Mouse (Mus musculus): ENCODE measurements around the gene Gnpda2. TPM values are rescaled to one million over a fixed set of nuclear protein-coding genes. Genes with fewer than 3 reads are reported as not detected.
A peak's percentile ranks its signal among the peaks of the same experiment; 100 is the strongest.

Gnpda2 gene
- total and polyA plus RNA-seq, 2 experiments from 2014 or later = 18.9 to 46.4 TPM

- Histone ChIP-seq H3K4me2 (ENCODE audit: low read depth, low read length) (peak overlapping the region; percentile 66), H3K9me3 (replicated peaks; ENCODE audit: control insufficient read depth, low read length) (no peaks in the 10 kb centered on the region), H3K36me3 (replicated peaks; ENCODE audit: control insufficient read depth, insufficient read depth, low read length) (peaks cover 27% of the 10 kb centered on the region), H3K27me3 (ENCODE audit: control insufficient read depth, insufficient read depth, low read length) (no peaks in the 10 kb centered on the region), H3K27ac (ENCODE audit: low read depth) (peak overlapping the region; percentile 96), H3K4me1 (ENCODE audit: control insufficient read depth, insufficient read depth) (0 out of 2 replicates have a peak, but pooled peaks cover 9% of the 10 kb centered on the region), H3K4me3 (ENCODE audit: low read depth, low read length) (peak overlapping the region; percentile 99), H3K9ac (replicated peaks; ENCODE audit: low read depth, low read length) (peak overlapping the region; percentile 98)
- WGBS = 12% methylated on average over 16 of the region's 16 CpGs
- DNase-seq (ENCODE audit: low spot score) = peak; percentile 25
- TF ChIP-seq EP300 (IDR thresholded peaks at IDR 0.05; ENCODE audit: low read depth) = no peak
- no peak for TF ChIP-seq CTCF (IDR thresholded peaks at IDR 0.05; ENCODE audit: low read depth)
- no peak for ATAC-seq (ENCODE audit: insufficient read depth, low read depth)
Measured at GRCm38 (mm10) chr5:69557404-69557935, 34.7 kb downstream of the Gnpda2 start.

- WGBS = under 1% methylated on average over 70 of the region's 72 CpGs
- Histone ChIP-seq H3K4me1 (ENCODE audit: control insufficient read depth, insufficient read depth) (0 out of 2 replicates have a peak, but pooled peaks cover 9% of the 10 kb centered on the region), H3K36me3 (replicated peaks; ENCODE audit: control insufficient read depth, insufficient read depth, low read length) (peaks cover 23% of the 10 kb centered on the region), H3K27ac (ENCODE audit: low read depth) (peak within 1 kb of the TSS; percentile 96), H3K9ac (replicated peaks; ENCODE audit: low read depth, low read length) (peak within 1 kb of the TSS; percentile 98), H3K4me2 (ENCODE audit: low read depth, low read length) (peak within 1 kb of the TSS; percentile 66), H3K9me3 (replicated peaks; ENCODE audit: control insufficient read depth, low read length) (no peaks in the 10 kb centered on the region), H3K27me3 (ENCODE audit: control insufficient read depth, insufficient read depth, low read length) (no peaks in the 10 kb centered on the region), H3K4me3 (ENCODE audit: low read depth, low read length) (peak within 1 kb of the TSS; percentile 99)
- ATAC-seq (ENCODE audit: insufficient read depth, low read depth) = peak; percentile 98
- peak; percentile 83 for DNase-seq (ENCODE audit: low spot score)
- TF ChIP-seq CTCF (IDR thresholded peaks at IDR 0.05; ENCODE audit: low read depth) = peak; percentile 12; the same call in 1 of the 2 replicates
- no peak for TF ChIP-seq EP300 (IDR thresholded peaks at IDR 0.05; ENCODE audit: low read depth)
Measured at GRCm38 (mm10) chr5:69556628-69557403, 35.3 kb downstream of the Gnpda2 start, which contains the start of gene Guf1. TSS of gene Guf1 (plus strand) at chr5:69556923.

- peak within 1 kb of the TSS; percentile 46; the same call in 1 of the 2 replicates for H3K9ac ChIP-seq (replicated peaks; ENCODE audit: low read depth, low read length)
- peaks cover 7% of the 10 kb centered on the region; the same call in 1 of the 2 replicates for H3K4me1 ChIP-seq (ENCODE audit: control insufficient read depth, insufficient read depth)
- 17% methylated on average over 4 of the region's 4 CpGs for WGBS
- H3K4me2 ChIP-seq (ENCODE audit: low read depth, low read length) = peak within 1 kb of the TSS; percentile 55
- peak; percentile 92 for ATAC-seq (ENCODE audit: insufficient read depth, low read depth)
- DNase-seq (ENCODE audit: low spot score) = peak; percentile 84
- H3K4me3 ChIP-seq (ENCODE audit: low read depth, low read length) = peak within 1 kb of the TSS; percentile 41
- H3K27me3 ChIP-seq (ENCODE audit: control insufficient read depth, insufficient read depth, low read length) = no peaks in the 10 kb centered on the region
- no peak for TF ChIP-seq CTCF (IDR thresholded peaks at IDR 0.05; ENCODE audit: low read depth)
- TF ChIP-seq EP300 (IDR thresholded peaks at IDR 0.05; ENCODE audit: low read depth) = 0 out of 2 replicates have a peak, but pooled peaks have one; percentile 68
- no peaks in the 10 kb centered on the region for H3K9me3 ChIP-seq (replicated peaks; ENCODE audit: control insufficient read depth, low read length)
- H3K36me3 ChIP-seq (replicated peaks; ENCODE audit: control insufficient read depth, insufficient read depth, low read length) = no peaks in the 10 kb centered on the region
- H3K27ac ChIP-seq (ENCODE audit: low read depth) = peak within 1 kb of the TSS; percentile 92
Measured at GRCm38 (mm10) chr5:69542489-69542888, 49.7 kb downstream of the Gnpda2 start, which contains the start of gene Yipf7. TSS of gene Yipf7 (minus strand) at chr5:69542648.

- no peaks in the 10 kb centered on the region for H3K9me3 ChIP-seq (replicated peaks; ENCODE audit: control insufficient read depth, low read length)
- peak overlapping the region; percentile 92 for H3K27ac ChIP-seq (ENCODE audit: low read depth)
- no peaks in the 10 kb centered on the region for H3K27me3 ChIP-seq (ENCODE audit: control insufficient read depth, insufficient read depth, low read length)
- no peak for TF ChIP-seq EP300 (IDR thresholded peaks at IDR 0.05; ENCODE audit: low read depth)
- TF ChIP-seq CTCF (IDR thresholded peaks at IDR 0.05; ENCODE audit: low read depth) = no peak
- H3K9ac ChIP-seq (replicated peaks; ENCODE audit: low read depth, low read length) = no peak overlapping the region
- 71% methylated on average over 1 of the region's 1 CpGs for WGBS
- peaks cover 7% of the 10 kb centered on the region; the same call in 1 of the 2 replicates for H3K4me1 ChIP-seq (ENCODE audit: control insufficient read depth, insufficient read depth)
- no peaks in the 10 kb centered on the region for H3K36me3 ChIP-seq (replicated peaks; ENCODE audit: control insufficient read depth, insufficient read depth, low read length)
- H3K4me3 ChIP-seq (ENCODE audit: low read depth, low read length) = peak overlapping the region; percentile 41; the same call in 1 of the 2 replicates
- H3K4me2 ChIP-seq (ENCODE audit: low read depth, low read length) = peak overlapping the region; percentile 55
- DNase-seq (ENCODE audit: low spot score) (peak; percentile 55), ATAC-seq (ENCODE audit: insufficient read depth, low read depth) (peak; percentile 75)
Measured at GRCm38 (mm10) chr5:69541680-69542079, 50.5 kb downstream of the Gnpda2 start.

GRCm38 (mm10) chr5:69523944-69524343, 68.2 kb downstream of the Gnpda2 start:
- no peak overlapping the region for H3K27ac ChIP-seq (ENCODE audit: low read depth)
- DNase-seq (ENCODE audit: low spot score) (no peak), ATAC-seq (ENCODE audit: insufficient read depth, low read depth) (no peak)
- no peak overlapping the region for H3K4me3 ChIP-seq (ENCODE audit: low read depth, low read length)
- no peak overlapping the region for H3K4me2 ChIP-seq (ENCODE audit: low read depth, low read length)
- no peak for TF ChIP-seq EP300 (IDR thresholded peaks at IDR 0.05; ENCODE audit: low read depth)
- no peak for TF ChIP-seq CTCF (IDR thresholded peaks at IDR 0.05; ENCODE audit: low read depth)
- no peaks in the 10 kb centered on the region for H3K9me3 ChIP-seq (replicated peaks; ENCODE audit: control insufficient read depth, low read length)
- no peak overlapping the region for H3K9ac ChIP-seq (replicated peaks; ENCODE audit: low read depth, low read length)
- H3K4me1 ChIP-seq (ENCODE audit: control insufficient read depth, insufficient read depth) = no peaks in the 10 kb centered on the region
- H3K36me3 ChIP-seq (replicated peaks; ENCODE audit: control insufficient read depth, insufficient read depth, low read length) = peaks cover 11% of the 10 kb centered on the region
- no peaks in the 10 kb centered on the region for H3K27me3 ChIP-seq (ENCODE audit: control insufficient read depth, insufficient read depth, low read length)

Other genes with a start within 250 kb of the Gnpda2 start
- 55.3 and 103 TPM in 2 replicates for gene Yipf7, start 49.7 kb downstream of the Gnpda2 start, total RNA-seq (2014; rRNA removed; ENCODE audit: low replicate concordance)
- gene Yipf7, start 49.7 kb downstream of the Gnpda2 start, polyA plus RNA-seq (2015; fragmentation: Nextera tagmentation; extraction: Ambion mirVana) = 107 and 118 TPM in 2 replicates
- 21.8 and 32.7 TPM in 2 replicates for gene Guf1, start 35.4 kb downstream of the Gnpda2 start, total RNA-seq (2014; rRNA removed; ENCODE audit: low replicate concordance)
- gene Guf1, start 35.4 kb downstream of the Gnpda2 start, polyA plus RNA-seq (2015; fragmentation: Nextera tagmentation; extraction: Ambion mirVana) = 37.2 and 38.6 TPM in 2 replicates

Measured in heart, postnatal 0 days (tissue).